Mouse (Mus musculus): ENCODE results near the gene Cd36.
A peak's percentile ranks its signal among the peaks of the same experiment; 100 is the strongest.
"Not testable (repeated sequence)": the region's sequence is repeated elsewhere in the genome, so short reads cannot be mapped to it uniquely, and the experiment has no call there.

The Cd36 gene

DNA sequence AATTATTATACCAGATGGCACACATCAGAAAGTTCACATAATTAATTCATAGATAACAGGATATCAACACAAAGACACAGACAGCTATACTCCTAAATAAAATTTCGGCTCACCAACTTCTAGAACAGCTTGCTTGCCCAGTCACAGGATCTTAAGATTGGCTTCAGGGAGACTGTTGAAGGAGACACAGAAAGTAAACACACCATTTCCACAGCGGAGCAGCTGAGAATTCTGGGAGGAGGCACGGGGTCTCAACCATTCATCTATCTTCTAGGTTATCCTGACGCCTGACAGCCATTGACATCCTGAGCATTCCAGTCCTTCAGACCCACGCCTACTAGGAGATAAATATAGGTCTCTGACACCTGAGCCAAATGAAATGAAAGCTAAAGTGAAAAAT, at the start of gene Cd36:
Cd36 (minus strand) TSS at position 204 of the 400 bp plus-strand sequence.
- DNase-seq (ENCODE audit: low spot score) = peak; percentile 68

DNA sequence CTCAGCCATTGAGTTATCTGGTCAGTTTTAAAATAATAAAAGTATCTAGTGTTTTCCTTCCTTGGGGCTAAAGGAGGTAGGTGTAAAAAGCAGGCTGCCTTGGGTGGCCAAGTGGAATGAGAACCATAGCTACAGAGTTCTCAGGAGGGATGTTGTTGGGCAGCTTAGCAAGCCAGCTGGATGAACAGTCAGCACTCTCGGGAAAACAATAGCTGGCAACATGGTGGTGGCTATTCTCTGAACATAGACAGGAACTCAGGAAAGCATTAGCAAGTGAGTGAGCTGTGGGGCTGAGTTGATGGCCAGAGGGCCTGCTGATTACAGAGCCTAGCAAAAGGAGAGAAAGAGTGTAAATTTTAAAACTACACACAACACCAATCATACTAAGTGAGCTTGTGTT, 45.9 kb upstream of the Cd36 start:
- DNase-seq (ENCODE audit: low spot score) = no peak

- not testable (repeated sequence) for DNase-seq (ENCODE audit: low spot score)
Observed at GRCm38 (mm10) chr5:17931588-17931987, 43.0 kb upstream of the Cd36 start.

GRCm38 (mm10) chr5:17929006-17929567, 40.5 kb upstream of the Cd36 start:
- DNase-seq (ENCODE audit: low spot score) = no peak

DNA sequence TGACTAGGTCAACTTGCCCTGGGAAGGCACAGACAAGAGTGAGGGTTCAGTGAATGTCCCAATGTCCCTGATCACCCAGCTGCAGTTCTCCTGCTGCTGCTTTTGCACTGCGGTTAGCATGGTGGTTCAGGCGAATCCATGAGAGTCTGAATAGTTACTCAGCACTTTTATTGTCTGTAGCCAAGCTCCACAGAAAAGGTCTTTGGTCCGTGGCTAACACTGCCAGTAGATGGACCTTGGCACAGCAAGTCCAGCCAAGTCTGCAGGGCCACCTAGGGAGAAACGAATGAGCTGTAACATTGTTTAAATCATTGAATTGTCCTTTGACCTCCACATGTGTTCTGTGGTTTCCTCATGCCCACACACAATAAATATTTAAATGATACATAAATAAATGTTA, 39.9 kb upstream of the Cd36 start:
- no peak for DNase-seq (ENCODE audit: low spot score)

- peak; percentile 81 for DNase-seq (ENCODE audit: low spot score)
Observed at GRCm38 (mm10) chr5:17924085-17924518, 35.5 kb upstream of the Cd36 start.

GRCm38 (mm10) chr5:17923648-17924047, 35.0 kb upstream of the Cd36 start:
- DNase-seq (ENCODE audit: low spot score) = no peak

- DNase-seq (ENCODE audit: low spot score) = no peak
Observed at GRCm38 (mm10) chr5:17918966-17919365, 30.4 kb upstream of the Cd36 start.

DNA sequence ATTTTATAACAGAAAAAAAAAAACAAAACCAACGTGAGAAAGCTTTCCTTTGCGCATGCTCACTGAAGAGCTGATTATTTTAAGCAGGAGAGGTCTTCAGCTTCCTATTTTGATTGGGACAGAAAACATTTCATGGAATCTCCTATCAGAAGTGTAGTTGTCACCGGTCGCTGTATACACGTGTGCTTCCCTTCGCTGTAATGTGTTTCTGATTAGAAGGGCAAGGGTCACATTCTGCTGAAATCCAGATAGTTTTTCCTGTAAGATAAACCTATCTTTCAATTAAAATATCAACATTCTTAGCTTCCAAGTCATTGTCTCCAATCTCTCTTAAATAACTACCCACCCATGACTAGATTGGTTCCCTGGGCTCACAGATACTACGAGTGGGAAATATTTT, 16.2 kb upstream of the Cd36 start:
- no peak for DNase-seq (ENCODE audit: low spot score)

DNA sequence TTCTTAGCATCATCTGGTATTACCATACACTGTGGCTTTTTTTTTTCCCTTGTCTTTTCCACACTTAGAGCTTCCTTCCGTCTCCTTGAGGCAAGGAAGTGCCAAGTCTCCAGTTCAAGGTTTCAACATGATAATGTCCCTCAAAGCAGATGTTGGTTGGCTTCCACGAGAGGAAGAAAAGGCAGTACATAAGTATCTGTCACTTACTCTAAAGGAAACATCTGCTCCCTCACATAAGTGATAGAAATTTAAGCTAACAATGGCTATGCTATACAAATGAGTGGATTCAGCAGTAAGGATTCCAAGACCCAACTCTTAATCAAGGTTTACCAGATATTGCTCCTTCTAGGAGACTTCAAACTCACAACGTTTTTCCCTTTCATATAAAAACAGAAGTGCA, 10.3 kb upstream of the Cd36 start:
- DNase-seq (ENCODE audit: low spot score) = no peak

GRCm38 (mm10) chr5:17897641-17898040, 9.0 kb upstream of the Cd36 start:
- not testable (repeated sequence) for DNase-seq (ENCODE audit: low spot score)

DNA sequence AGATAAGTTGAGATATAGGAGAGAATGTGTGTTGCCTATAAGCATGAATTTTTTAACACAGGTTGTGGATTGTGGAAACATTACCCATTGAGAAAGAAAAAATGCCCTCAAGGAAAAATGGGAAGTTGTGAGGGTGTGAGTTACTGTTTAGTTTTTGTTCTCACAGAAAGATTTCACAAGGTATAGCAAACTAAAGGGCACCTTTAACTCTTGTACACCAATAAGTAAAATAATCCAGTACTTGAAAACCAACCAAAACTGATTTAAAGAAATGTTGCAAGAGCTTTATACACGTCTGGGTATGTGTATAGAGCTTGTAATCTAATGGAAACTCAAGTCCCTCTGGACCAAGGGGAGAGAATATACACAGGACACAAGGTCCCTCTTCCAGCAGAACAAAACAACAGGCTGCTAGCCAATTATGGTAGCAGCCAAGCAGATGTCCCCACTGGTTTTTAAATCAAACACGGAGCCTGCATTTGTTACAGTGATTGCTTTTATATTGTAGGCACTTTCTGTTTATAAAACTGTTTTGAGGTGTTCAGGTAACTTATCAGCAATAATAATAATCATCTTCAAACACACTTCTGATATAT, 5.1 kb upstream of the Cd36 start:
- DNase-seq (ENCODE audit: low spot score) = no peak

DNA sequence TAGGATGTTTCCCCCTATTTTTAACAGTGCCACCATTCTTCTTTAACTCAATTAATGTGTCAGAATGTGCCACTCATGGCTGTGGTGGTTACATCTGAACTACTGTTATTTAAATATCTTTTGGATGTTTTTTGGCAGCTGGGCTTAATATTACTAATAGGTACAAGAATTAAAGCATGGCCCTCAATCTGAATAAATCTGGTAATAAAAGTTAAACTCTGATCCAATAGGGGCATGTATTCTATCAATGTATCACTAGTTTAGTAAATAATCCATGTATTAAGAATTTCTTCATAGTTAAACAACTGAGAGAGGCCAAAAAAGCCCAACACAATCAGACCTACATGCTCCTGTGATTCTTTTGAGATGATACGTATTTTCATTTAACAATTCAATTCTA, 690 bp upstream of the Cd36 start:
- DNase-seq (ENCODE audit: low spot score) = no peak

GRCm38 (mm10) chr5:17886377-17886776, 2.2 kb downstream of the Cd36 start:
- no peak for DNase-seq (ENCODE audit: low spot score)

DNA sequence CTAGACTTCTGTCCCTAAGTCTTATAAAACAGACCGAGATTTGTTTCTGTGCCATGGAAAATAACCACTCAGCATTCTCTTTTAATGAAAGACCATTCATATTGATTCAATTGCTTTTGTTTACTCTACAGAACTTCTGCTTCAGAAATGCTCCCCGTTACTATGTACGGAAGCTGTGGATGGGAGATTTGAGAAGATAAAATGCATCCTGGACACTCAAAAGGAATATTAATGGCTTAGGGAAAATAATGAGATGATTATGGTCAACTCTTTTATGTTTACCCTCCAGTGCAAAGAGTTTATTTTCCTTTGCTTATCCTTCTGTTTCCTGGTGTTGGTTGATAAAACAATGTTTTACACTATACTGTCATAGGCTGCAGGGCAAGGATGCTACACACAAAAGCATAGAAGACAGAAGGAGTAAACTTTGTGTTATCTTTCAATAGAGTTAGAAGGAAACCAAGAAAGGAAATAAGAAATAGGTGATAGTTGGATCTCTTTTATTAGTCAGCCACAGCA, 5.2 kb downstream of the Cd36 start:
- DNase-seq (ENCODE audit: low spot score) = no peak

- no peak for DNase-seq (ENCODE audit: low spot score)
Observed at GRCm38 (mm10) chr5:17881542-17881896, 7.1 kb downstream of the Cd36 start.

DNA sequence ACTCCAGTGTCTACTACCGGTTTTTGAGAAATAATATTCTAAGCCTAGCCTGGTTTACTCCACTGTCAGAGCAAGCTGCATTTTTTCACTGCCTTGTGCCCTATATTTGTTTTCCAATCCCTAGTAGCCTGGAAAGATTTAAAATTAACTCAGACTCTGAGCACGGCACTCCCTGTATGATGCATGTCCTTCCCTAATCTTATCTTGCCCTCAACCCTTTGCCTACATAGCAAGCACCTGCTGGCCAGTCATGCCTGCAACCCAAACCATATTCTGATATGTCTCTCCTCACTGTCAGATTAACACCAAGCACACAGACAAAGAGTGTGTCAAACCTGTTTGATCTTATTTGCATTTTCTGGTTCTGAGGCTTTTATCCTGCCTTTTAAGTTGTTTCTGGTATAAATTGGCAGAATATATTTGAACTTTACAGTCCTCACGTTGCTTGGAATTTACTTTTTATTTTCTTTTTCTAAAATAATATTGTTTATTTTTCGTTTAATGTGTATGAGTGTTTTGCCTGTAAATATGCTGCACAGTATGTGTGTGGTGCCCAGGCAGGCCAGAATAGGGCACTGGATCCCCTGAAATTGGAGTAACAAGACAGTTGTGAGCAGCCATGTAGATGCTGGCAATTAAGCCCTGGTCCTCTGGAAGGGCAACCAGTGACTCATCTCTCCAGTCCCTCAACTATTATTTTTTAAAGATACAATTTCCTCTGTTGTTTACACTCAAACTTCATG, 7.6 kb downstream of the Cd36 start:
- DNase-seq (ENCODE audit: low spot score) = no peak

GRCm38 (mm10) chr5:17879924-17880323, 8.7 kb downstream of the Cd36 start:
- no peak for DNase-seq (ENCODE audit: low spot score)

- no peak for DNase-seq (ENCODE audit: low spot score)
Observed at GRCm38 (mm10) chr5:17877044-17877443, 11.6 kb downstream of the Cd36 start.

DNA sequence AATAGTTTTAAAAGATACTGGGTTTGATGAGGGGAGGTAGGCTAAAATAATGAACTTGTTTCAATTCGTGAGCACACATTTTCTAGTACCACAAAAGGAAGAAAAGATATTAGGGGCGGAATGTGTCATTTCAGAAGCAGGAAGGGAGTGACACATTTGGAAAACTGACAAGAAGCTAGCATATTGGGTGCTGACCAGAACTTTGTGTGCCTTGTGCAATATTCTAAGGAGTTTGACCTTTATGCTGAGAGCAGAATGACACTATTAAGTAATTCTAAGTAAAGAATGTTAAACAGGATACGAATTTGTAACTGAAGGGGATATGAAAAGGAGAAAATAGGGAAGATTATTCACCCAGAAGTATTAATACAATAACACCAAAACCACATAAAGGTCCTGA, 12.0 kb downstream of the Cd36 start:
- peak; percentile 87 for DNase-seq (ENCODE audit: low spot score)

DNA sequence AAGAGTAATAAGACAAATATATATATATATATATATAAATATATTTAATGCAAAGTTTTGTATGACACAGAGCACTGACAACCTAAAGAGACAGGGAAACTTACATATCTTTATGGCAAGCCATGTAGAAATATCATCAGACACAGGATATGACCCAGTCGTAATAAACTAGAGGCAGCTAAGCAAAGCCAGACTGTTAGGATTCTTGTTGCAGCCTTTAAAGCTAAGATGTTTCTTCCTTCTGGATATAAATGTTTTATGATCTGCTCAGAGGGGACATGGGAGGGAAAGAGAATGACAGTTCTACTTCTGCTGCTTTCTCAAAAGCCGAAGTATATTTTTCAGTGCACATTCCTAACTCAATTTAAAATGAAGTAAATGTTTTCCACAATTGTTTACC, 14.3 kb downstream of the Cd36 start:
- DNase-seq (ENCODE audit: low spot score) = no peak

- no peak for DNase-seq (ENCODE audit: low spot score)
Observed at GRCm38 (mm10) chr5:17865432-17865831, 23.2 kb downstream of the Cd36 start.

- no peak for DNase-seq (ENCODE audit: low spot score)
Observed at GRCm38 (mm10) chr5:17863085-17863484, 25.5 kb downstream of the Cd36 start.

All from lung, postnatal 25 days (tissue).